Mouse (Mus musculus): ENCODE measurements around the gene Plscr1. TPM values are rescaled to one million over a fixed set of nuclear protein-coding genes. Genes with fewer than 3 reads are reported as not detected.
A peak's percentile ranks its signal among the peaks of the same experiment; 100 is the strongest.

Plscr1 gene
- polyA plus RNA-seq, 1 experiment from 2014 or later: 83.5 TPM

DNA sequence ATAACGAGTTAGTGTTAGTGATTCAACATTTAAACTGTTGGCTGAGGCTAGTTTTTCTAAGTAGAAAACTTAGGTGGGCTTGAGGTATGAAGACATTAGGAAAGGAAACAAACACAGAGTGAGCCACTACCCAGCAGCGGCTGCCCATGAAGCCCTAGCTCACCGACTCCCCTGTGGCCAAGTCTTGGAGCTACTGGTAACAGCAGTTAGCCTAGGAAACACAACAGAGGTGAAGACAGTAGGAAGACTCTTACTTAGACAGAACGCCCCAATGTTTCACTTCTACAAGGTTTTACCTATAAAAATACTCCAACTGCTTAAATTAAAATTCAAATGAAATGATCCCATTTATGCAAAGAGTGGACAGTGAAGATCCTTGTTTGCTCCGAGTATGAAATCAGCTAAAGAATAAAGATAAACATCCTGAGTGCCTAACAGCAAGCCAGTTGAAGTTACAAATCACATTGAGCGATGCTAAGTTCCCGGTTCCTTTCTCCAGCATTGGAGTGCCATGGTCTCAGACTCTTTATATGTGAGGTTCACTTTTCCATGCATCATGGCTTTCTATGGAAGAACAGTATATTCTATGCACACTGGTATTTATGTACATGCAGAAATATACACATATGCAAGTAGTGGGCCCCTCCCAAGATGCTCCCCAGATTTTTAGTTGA, 640 bp upstream of the Plscr1 start:
- H3K9me3 ChIP-seq (ENCODE audit: control insufficient read depth, low read length): no peaks in the 10 kb centered on the region
- H3K4me2 ChIP-seq (replicated peaks; ENCODE audit: low read depth, low read length): peak overlapping the region; percentile 59
- no peak for ATAC-seq (ENCODE audit: low FRiP score, low TSS enrichment)
- no peaks in the 10 kb centered on the region for H3K36me3 ChIP-seq (ENCODE audit: control insufficient read depth, insufficient read depth, low read length)
- 79% methylated on average over 7 of the region's 7 CpGs for WGBS
- H3K27ac ChIP-seq (ENCODE audit: low read depth, low read length): peak overlapping the region; percentile 98; the same call in 1 of the 2 replicates
- no peak overlapping the region for H3K9ac ChIP-seq (ENCODE audit: low read depth, low read length)
- no peak overlapping the region for H3K4me3 ChIP-seq (ENCODE audit: low read length)
- H3K27me3 ChIP-seq (ENCODE audit: control insufficient read depth, insufficient read depth, low read length): no peaks in the 10 kb centered on the region
- H3K4me1 ChIP-seq (ENCODE audit: control insufficient read depth, insufficient read depth, low read length): peaks cover 12% of the 10 kb centered on the region

- under 1% methylated on average over 40 of the region's 40 CpGs for WGBS
Observed at GRCm38 (mm10) chr9:92249987-92250772, 630 bp downstream of the Plscr1 start.

DNA sequence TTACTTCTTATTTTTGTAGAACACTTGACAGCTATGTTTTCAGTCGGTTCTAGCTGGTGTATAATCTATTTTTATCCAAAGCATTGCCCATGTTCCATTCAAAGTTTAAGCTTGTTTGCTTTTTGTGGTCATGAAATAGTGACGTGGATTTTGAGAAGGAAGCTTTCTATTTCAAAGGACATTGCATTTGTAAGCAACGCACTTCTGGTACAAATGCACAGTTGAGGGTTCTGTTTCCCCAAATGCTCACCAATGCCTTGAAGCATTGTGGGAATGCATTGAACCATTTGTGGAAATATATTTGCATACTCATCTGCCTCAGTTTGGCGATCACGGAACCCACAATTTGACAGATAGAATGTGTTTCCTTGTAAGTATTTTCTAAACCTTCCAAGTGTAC, 3.2 kb downstream of the Plscr1 start:
- Histone ChIP-seq H3K27ac (ENCODE audit: low read depth, low read length) (no peak overlapping the region), H3K27me3 (ENCODE audit: control insufficient read depth, insufficient read depth, low read length) (no peaks in the 10 kb centered on the region), H3K9ac (ENCODE audit: low read depth, low read length) (no peak overlapping the region), H3K4me2 (replicated peaks; ENCODE audit: low read depth, low read length) (no peak overlapping the region), H3K36me3 (ENCODE audit: control insufficient read depth, insufficient read depth, low read length) (no peaks in the 10 kb centered on the region), H3K4me1 (ENCODE audit: control insufficient read depth, insufficient read depth, low read length) (peaks cover 12% of the 10 kb centered on the region), H3K9me3 (ENCODE audit: control insufficient read depth, low read length) (no peaks in the 10 kb centered on the region), H3K4me3 (ENCODE audit: low read length) (no peak overlapping the region)
- WGBS: 83% methylated on average over 5 of the region's 5 CpGs
- ATAC-seq (ENCODE audit: low FRiP score, low TSS enrichment): no peak

More at GRCm38 (mm10) chr9:92249987-92250772, 630 bp downstream of the Plscr1 start:
- peak; percentile 96 for ATAC-seq (ENCODE audit: low FRiP score, low TSS enrichment)
- Histone ChIP-seq H3K9me3 (ENCODE audit: control insufficient read depth, low read length) (no peaks in the 10 kb centered on the region), H3K4me2 (replicated peaks; ENCODE audit: low read depth, low read length) (peak overlapping the region; percentile 59), H3K27ac (ENCODE audit: low read depth, low read length) (peak overlapping the region; percentile 98), H3K4me1 (ENCODE audit: control insufficient read depth, insufficient read depth, low read length) (peaks cover 12% of the 10 kb centered on the region), H3K27me3 (ENCODE audit: control insufficient read depth, insufficient read depth, low read length) (no peaks in the 10 kb centered on the region), H3K36me3 (ENCODE audit: control insufficient read depth, insufficient read depth, low read length) (no peaks in the 10 kb centered on the region), H3K9ac (ENCODE audit: low read depth, low read length) (peak overlapping the region; percentile 75), H3K4me3 (ENCODE audit: low read length) (peak overlapping the region; percentile 68)

- H3K4me1 ChIP-seq (ENCODE audit: control insufficient read depth, insufficient read depth, low read length): peaks cover 12% of the 10 kb centered on the region
- H3K27me3 ChIP-seq (ENCODE audit: control insufficient read depth, insufficient read depth, low read length): no peaks in the 10 kb centered on the region
- no peaks in the 10 kb centered on the region for H3K9me3 ChIP-seq (ENCODE audit: control insufficient read depth, low read length)
- ATAC-seq (ENCODE audit: low FRiP score, low TSS enrichment): no peak
- no peak overlapping the region for H3K4me3 ChIP-seq (ENCODE audit: low read length)
- H3K36me3 ChIP-seq (ENCODE audit: control insufficient read depth, insufficient read depth, low read length): no peaks in the 10 kb centered on the region
- H3K9ac ChIP-seq (ENCODE audit: low read depth, low read length): no peak overlapping the region
- no peak overlapping the region for H3K4me2 ChIP-seq (replicated peaks; ENCODE audit: low read depth, low read length)
- H3K27ac ChIP-seq (ENCODE audit: low read depth, low read length): no peak overlapping the region
- 91% methylated on average over 10 of the region's 10 CpGs for WGBS
Observed at GRCm38 (mm10) chr9:92253585-92254321, 4.2 kb downstream of the Plscr1 start.

GRCm38 (mm10) chr9:92260481-92261159, 11.1 kb downstream of the Plscr1 start:
- Histone ChIP-seq H3K9ac (ENCODE audit: low read depth, low read length) (no peak overlapping the region), H3K4me1 (ENCODE audit: control insufficient read depth, insufficient read depth, low read length) (no peaks in the 10 kb centered on the region), H3K4me2 (replicated peaks; ENCODE audit: low read depth, low read length) (no peak overlapping the region), H3K27ac (ENCODE audit: low read depth, low read length) (no peak overlapping the region), H3K9me3 (ENCODE audit: control insufficient read depth, low read length) (no peaks in the 10 kb centered on the region), H3K4me3 (ENCODE audit: low read length) (no peak overlapping the region), H3K27me3 (ENCODE audit: control insufficient read depth, insufficient read depth, low read length) (no peaks in the 10 kb centered on the region), H3K36me3 (ENCODE audit: control insufficient read depth, insufficient read depth, low read length) (peaks cover 19% of the 10 kb centered on the region)
- ATAC-seq (ENCODE audit: low FRiP score, low TSS enrichment): no peak
- WGBS: 76% methylated on average over 7 of the region's 7 CpGs

GRCm38 (mm10) chr9:92265719-92266118, 16.2 kb downstream of the Plscr1 start:
- no peak overlapping the region for H3K27ac ChIP-seq (ENCODE audit: low read depth, low read length)
- peaks cover 18% of the 10 kb centered on the region; the same call in 1 of the 2 replicates for H3K36me3 ChIP-seq (ENCODE audit: control insufficient read depth, insufficient read depth, low read length)
- no peak overlapping the region for H3K4me3 ChIP-seq (ENCODE audit: low read length)
- H3K9me3 ChIP-seq (ENCODE audit: control insufficient read depth, low read length): no peaks in the 10 kb centered on the region
- no peaks in the 10 kb centered on the region for H3K27me3 ChIP-seq (ENCODE audit: control insufficient read depth, insufficient read depth, low read length)
- H3K9ac ChIP-seq (ENCODE audit: low read depth, low read length): no peak overlapping the region
- no peak for ATAC-seq (ENCODE audit: low FRiP score, low TSS enrichment)
- no peak overlapping the region for H3K4me2 ChIP-seq (replicated peaks; ENCODE audit: low read depth, low read length)
- H3K4me1 ChIP-seq (ENCODE audit: control insufficient read depth, insufficient read depth, low read length): no peaks in the 10 kb centered on the region
- WGBS: 82% methylated on average over 4 of the region's 4 CpGs

- WGBS: 61% methylated on average over 8 of the region's 8 CpGs
- Histone ChIP-seq H3K4me3 (ENCODE audit: low read length) (no peak overlapping the region), H3K9me3 (ENCODE audit: control insufficient read depth, low read length) (no peaks in the 10 kb centered on the region), H3K4me1 (ENCODE audit: control insufficient read depth, insufficient read depth, low read length) (no peaks in the 10 kb centered on the region), H3K36me3 (ENCODE audit: control insufficient read depth, insufficient read depth, low read length) (peaks cover 18% of the 10 kb centered on the region; the same call in 1 of the 2 replicates), H3K27ac (ENCODE audit: low read depth, low read length) (no peak overlapping the region), H3K27me3 (ENCODE audit: control insufficient read depth, insufficient read depth, low read length) (no peaks in the 10 kb centered on the region), H3K4me2 (replicated peaks; ENCODE audit: low read depth, low read length) (no peak overlapping the region), H3K9ac (ENCODE audit: low read depth, low read length) (no peak overlapping the region)
- ATAC-seq (ENCODE audit: low FRiP score, low TSS enrichment): no peak
Observed at GRCm38 (mm10) chr9:92266558-92267171, 17.1 kb downstream of the Plscr1 start.

DNA sequence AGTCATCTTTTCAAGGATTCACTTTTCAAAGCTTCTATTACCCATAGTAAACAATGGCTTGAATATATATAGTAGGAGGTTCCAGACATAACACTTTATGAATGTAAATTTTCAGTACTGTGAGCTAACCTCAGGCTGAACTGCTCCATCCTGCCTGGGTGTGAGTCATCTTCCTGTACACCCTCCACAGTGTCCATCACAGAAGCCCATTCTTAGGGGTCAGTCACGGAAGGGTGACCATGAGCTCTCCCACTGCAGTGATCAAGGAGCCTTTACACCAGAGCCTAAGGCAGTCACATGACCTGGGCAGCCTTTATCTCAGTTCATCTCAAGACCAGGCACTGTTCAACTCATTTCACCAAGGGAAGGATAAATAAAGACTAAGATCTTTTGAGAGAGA, 18.2 kb downstream of the Plscr1 start:
- Histone ChIP-seq H3K9ac (ENCODE audit: low read depth, low read length) (no peak overlapping the region), H3K27ac (ENCODE audit: low read depth, low read length) (no peak overlapping the region), H3K36me3 (ENCODE audit: control insufficient read depth, insufficient read depth, low read length) (peaks cover 16% of the 10 kb centered on the region; the same call in 1 of the 2 replicates), H3K9me3 (ENCODE audit: control insufficient read depth, low read length) (no peaks in the 10 kb centered on the region), H3K4me2 (replicated peaks; ENCODE audit: low read depth, low read length) (no peak overlapping the region), H3K4me3 (ENCODE audit: low read length) (no peak overlapping the region), H3K27me3 (ENCODE audit: control insufficient read depth, insufficient read depth, low read length) (no peaks in the 10 kb centered on the region), H3K4me1 (ENCODE audit: control insufficient read depth, insufficient read depth, low read length) (peaks cover 4% of the 10 kb centered on the region; the same call in 1 of the 2 replicates)
- 70% methylated on average over 1 of the region's 1 CpGs for WGBS
- peak; percentile 92 for ATAC-seq (ENCODE audit: low FRiP score, low TSS enrichment)

Data from kidney, embryonic 14.5 days (tissue).